Mouse (Mus musculus) limb, embryonic 13.5 days (tissue): ENCODE results near the gene Gipr. TPM values are rescaled to one million over a fixed set of nuclear protein-coding genes. Genes with fewer than 3 reads are reported as not detected.
A peak's percentile ranks its signal among the peaks of the same experiment; 100 is the strongest.
"Not testable (repeated sequence)": the region's sequence is repeated elsewhere in the genome, so short reads cannot be mapped to it uniquely, and the experiment has no call there.

ENCODE experiments used
- ATAC-seq: fragments of 200-750 bp; cut with Nextera tagmentation; 2 replicates; pipeline ENCODE4 v1.8.0; 2017; ENCODE audit warnings: low read depth, moderate number of reproducible peaks, moderate TSS enrichment; ENCODE audit not compliant: low FRiP score
- H3K27ac ChIP-seq: fragments of 300-500 bp; sonication (generic); 2 replicates; pipeline ENCODE4 v1.5.1; 2015; ENCODE audit warnings: inconsistent platforms, mild to moderate bottlenecking, moderate library complexity
- H3K27me3 ChIP-seq: fragments of 300-500 bp; sonication (generic); 2 replicates; pipeline ENCODE4 v1.6.1; 2015; ENCODE audit warnings: mild to moderate bottlenecking, inconsistent platforms
- H3K36me3 ChIP-seq: fragments of 300-500 bp; sonication (generic); 2 replicates; pipeline ENCODE4 v1.6.1; 2015; ENCODE audit warnings: inconsistent platforms, mild to moderate bottlenecking, moderate library complexity
- H3K4me1 ChIP-seq: fragments of 300-500 bp; sonication (generic); 2 replicates; pipeline ENCODE4 v1.6.1; 2015; ENCODE audit warnings: inconsistent platforms
- H3K4me2 ChIP-seq: fragments of 300-500 bp; sonication (generic); replicated peaks from 2 replicates; pipeline ENCODE4 v1.6.1; 2015; ENCODE audit warnings: inconsistent platforms, mild to moderate bottlenecking, moderate library complexity
- H3K4me3 ChIP-seq: fragments of 300-500 bp; sonication (generic); 2 replicates; pipeline ENCODE4 v1.5.1; 2015; ENCODE audit warnings: moderate library complexity, mild to moderate bottlenecking, inconsistent platforms
- H3K9ac ChIP-seq: fragments of 300-500 bp; sonication (generic); 2 replicates; pipeline ENCODE4 v1.6.1; 2015; ENCODE audit warnings: mild to moderate bottlenecking, inconsistent platforms
- H3K9me3 ChIP-seq: fragments of 300-500 bp; sonication (generic); 2 replicates; pipeline ENCODE4 v1.6.1; 2016; ENCODE audit warnings: inconsistent platforms
- WGBS: fragments of 180-500 bp; shearing (Covaris S2); methylation state at CpG from one replicate; pipeline ENCODE4 v1.1.7; 2015; 5-methylcytosine and 5-hydroxymethylcytosine counted together
- polyA plus RNA-seq: library from polyadenylated mRNA; unstranded; fragments of >200 nt; fragmentation: Nextera tagmentation; extraction: Ambion mirVana; gene quantifications from 2 replicates; pipeline ENCODE4 v1.2.1, GENCODE M21; 2015

The Gipr gene
- polyA plus RNA-seq, 1 experiment from 2014 or later: 0.29 TPM

DNA sequence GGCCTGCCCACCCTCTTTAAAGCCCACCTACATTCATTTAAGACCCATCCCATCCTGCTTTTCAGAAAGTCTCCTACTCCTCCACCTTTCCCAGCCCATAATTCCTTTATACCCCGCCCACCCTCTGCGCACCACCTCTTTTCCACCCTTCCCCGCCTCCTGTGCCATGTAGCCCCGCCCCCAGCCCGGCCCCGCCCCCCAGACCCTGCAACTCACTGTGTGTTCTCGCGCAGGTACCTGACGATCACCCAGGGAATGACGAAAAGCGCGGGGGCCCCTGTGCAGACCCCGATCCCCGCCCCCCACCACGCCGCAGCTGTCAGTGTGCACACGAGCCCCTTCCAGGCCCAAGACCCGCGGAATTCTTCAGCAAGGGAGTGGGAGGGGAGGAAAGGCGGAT is 5.8 kb downstream of the Gipr start:
- Histone ChIP-seq H3K9me3 (no peaks in the 10 kb centered on the region), H3K27me3 (peaks cover 58% of the 10 kb centered on the region), H3K4me2 (peak overlapping the region; percentile 66), H3K36me3 (peaks cover 6% of the 10 kb centered on the region), H3K4me1 (peaks cover 39% of the 10 kb centered on the region), H3K4me3 (peak overlapping the region; percentile 41), H3K9ac (no peak overlapping the region), H3K27ac (no peak overlapping the region)
- peak; percentile 4; the same call in 1 of the 2 replicates for ATAC-seq
- WGBS: 2% methylated on average over 20 of the region's 20 CpGs

DNA sequence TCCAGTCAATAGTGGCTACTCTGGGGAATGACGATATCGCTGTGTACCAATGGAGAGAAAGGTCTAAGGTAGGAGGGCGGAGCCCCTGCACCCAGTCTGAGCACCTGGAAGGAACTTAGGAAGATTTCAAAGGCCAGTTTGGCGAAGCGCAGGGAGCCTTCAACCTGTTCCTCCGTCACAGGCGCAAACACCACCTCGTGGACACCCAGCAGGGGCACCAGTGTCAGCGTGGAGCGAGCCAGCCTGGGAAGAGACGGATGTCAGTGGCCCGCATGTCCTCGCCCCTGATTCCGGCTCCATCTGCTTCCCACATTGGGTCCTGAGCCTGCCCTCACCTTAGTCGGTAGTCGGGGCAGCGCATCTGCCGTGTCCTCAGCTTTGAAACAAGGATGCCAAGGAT is 6.5 kb downstream of the Gipr start:
- peak overlapping the region; percentile 43; the same call in 1 of the 2 replicates for H3K9ac ChIP-seq
- peaks cover 32% of the 10 kb centered on the region for H3K4me1 ChIP-seq
- H3K27me3 ChIP-seq: peaks cover 50% of the 10 kb centered on the region
- ATAC-seq: no peak
- WGBS: 11% methylated on average over 18 of the region's 18 CpGs
- H3K4me2 ChIP-seq: peak overlapping the region; percentile 66
- H3K27ac ChIP-seq: no peak overlapping the region
- peak overlapping the region; percentile 41; the same call in 1 of the 2 replicates for H3K4me3 ChIP-seq
- H3K9me3 ChIP-seq: no peaks in the 10 kb centered on the region
- peaks cover 13% of the 10 kb centered on the region for H3K36me3 ChIP-seq

DNA sequence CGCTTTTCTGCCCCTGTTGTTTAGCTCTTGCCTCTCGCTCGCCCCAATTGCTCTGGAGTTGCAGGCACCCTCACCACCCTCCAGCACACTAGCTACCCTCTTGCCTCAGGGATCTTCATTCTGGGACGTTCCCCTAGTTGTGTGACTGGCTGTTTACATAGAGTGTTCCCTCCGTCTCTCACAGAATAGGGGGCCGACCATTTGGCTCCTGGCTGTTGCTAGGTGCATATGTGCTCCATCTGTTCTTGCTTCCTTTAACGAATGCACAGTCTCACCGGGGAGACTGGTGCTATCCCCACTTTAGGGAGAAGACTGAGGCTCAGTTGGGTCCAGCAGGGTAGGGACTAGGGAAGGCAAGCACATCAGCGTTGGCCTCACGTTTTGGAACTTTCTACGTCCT is 7.3 kb downstream of the Gipr start:
- H3K27ac ChIP-seq: no peak overlapping the region
- peaks cover 20% of the 10 kb centered on the region for H3K36me3 ChIP-seq
- peaks cover 24% of the 10 kb centered on the region for H3K4me1 ChIP-seq
- WGBS: 47% methylated on average over 11 of the region's 11 CpGs
- H3K4me3 ChIP-seq: no peak overlapping the region
- no peak overlapping the region for H3K4me2 ChIP-seq
- no peaks in the 10 kb centered on the region for H3K9me3 ChIP-seq
- H3K27me3 ChIP-seq: peaks cover 43% of the 10 kb centered on the region
- no peak for ATAC-seq
- no peak overlapping the region for H3K9ac ChIP-seq

DNA sequence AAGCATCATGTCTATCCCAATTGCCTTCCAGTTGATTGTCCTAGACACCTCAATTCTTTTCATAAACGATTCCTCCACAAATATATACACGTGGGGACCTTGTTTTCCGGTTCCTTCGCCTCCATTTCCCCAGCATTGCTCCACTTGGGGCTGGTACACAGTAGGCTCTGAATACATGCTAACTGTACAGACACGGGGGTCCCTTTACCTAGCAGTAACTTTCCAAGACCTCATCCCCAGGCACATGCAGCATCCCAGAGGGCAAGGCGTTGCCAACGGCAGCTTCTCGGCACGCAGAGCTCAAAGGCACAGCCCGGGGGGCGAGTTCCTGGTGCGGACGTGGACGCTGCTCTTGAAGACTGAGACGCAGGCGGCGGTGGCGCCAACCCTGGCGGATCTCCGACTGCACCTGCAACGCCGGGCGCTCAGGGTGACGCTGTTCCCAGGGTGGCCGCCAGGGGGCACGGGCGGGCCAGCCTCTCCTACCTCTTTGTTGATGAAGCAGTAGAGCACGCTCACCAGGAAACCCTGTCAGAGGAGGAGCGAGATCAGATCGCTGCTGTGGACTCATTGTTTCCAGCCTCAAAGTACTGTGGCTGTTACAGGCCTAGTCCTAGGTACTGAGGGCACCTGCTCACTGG is 8.6 kb downstream of the Gipr start:
- Histone ChIP-seq H3K27ac (no peak overlapping the region), H3K9me3 (no peaks in the 10 kb centered on the region), H3K4me1 (peaks cover 22% of the 10 kb centered on the region), H3K9ac (peak overlapping the region; percentile 43; the same call in 1 of the 2 replicates), H3K4me3 (peak overlapping the region; percentile 20; the same call in 1 of the 2 replicates), H3K36me3 (peaks cover 34% of the 10 kb centered on the region), H3K27me3 (peaks cover 34% of the 10 kb centered on the region), H3K4me2 (peak overlapping the region; percentile 48)
- WGBS: 5% methylated on average over 30 of the region's 30 CpGs
- ATAC-seq: peak; percentile 62

DNA sequence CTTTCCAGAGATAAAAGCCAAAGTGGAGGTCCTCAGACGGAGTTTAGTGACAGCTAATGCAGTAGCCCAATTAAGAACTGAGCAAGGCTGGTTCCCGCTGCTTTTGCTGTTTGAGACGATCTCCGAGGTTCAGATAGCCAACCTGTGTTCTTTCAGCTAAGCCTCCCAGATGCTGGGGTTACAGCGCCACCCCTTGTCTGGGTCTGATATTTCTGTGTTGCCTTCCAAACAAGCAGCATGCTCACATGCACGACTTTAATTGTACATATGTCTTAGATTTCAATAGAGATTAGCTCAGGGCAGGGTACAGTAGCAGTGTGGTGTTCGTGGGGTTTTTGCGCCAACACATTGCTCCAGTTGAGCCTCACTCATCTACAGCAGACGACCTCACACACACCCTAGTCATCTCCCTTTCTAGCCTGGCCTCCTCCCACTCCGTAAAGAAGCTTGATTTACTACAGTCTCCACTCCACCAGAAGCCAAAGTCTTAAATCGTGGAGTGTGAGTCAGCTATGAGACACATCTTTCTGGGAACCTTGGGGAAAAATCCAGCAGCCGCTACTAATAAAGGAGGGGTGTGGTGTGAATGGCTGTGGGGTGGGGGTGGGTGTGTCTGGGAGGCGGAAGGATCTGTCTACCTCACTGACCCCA is 10.0 kb downstream of the Gipr start:
- Histone ChIP-seq H3K36me3 (peaks cover 47% of the 10 kb centered on the region), H3K9ac (no peak overlapping the region), H3K9me3 (no peaks in the 10 kb centered on the region), H3K27me3 (peaks cover 27% of the 10 kb centered on the region), H3K4me1 (peaks cover 25% of the 10 kb centered on the region), H3K27ac (no peak overlapping the region), H3K4me3 (no peak overlapping the region), H3K4me2 (no peak overlapping the region)
- WGBS: 34% methylated on average over 13 of the region's 13 CpGs
- no peak for ATAC-seq

DNA sequence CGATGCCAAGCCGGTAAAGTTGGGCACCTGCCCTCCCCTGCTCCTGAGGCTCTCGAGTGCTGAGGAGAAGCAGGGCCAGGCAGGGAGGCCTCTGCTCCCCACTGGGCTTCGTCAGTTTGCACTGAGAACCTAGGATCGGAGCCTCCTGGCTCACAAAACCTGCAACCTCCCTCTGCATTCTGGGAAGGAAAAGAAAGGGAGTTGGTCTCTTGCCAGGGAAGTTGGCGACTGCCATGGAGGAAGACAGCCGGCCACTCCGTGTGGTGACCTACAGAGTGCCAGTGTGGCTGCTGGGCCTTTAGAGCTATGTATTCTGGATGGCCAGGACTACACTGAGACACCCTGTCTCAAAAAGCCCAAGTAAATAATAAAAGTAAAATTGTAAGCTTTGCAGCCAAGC is 11.1 kb downstream of the Gipr start:
- 85% methylated on average over 8 of the region's 8 CpGs for WGBS
- no peak overlapping the region for H3K27ac ChIP-seq
- H3K4me2 ChIP-seq: no peak overlapping the region
- no peak for ATAC-seq
- peaks cover 15% of the 10 kb centered on the region for H3K27me3 ChIP-seq
- H3K4me1 ChIP-seq: peaks cover 26% of the 10 kb centered on the region
- no peak overlapping the region for H3K4me3 ChIP-seq
- peaks cover 48% of the 10 kb centered on the region for H3K36me3 ChIP-seq
- H3K9ac ChIP-seq: no peak overlapping the region
- H3K9me3 ChIP-seq: no peaks in the 10 kb centered on the region

DNA sequence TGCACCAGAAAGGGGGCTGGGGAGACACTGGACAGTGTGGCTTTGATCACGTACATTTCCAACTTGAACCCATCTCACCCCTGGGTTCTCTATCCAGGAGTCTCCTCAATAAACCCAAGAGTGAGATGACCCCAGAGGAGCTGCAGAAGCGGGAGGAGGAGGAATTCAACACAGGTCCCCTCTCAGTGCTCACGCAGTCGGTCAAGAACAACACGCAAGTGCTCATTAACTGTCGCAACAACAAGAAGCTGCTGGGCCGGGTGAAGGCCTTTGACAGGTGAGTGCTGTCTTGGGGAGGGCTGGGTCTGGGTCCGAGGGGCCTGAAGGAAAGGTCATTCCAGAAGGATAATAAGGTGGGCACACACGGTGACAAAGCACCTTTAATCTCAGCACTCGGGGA is 14.8 kb downstream of the Gipr start:
- peak overlapping the region; percentile 81; the same call in 1 of the 2 replicates for H3K4me3 ChIP-seq
- peak overlapping the region; percentile 83; the same call in 1 of the 2 replicates for H3K4me2 ChIP-seq
- ATAC-seq, H3K9ac ChIP-seq, H3K9me3 ChIP-seq, H3K27me3 ChIP-seq, H3K27ac ChIP-seq: not testable (repeated sequence)
- 90% methylated on average over 10 of the region's 10 CpGs for WGBS
- peaks cover 29% of the 10 kb centered on the region for H3K4me1 ChIP-seq
- peaks cover 55% of the 10 kb centered on the region for H3K36me3 ChIP-seq

DNA sequence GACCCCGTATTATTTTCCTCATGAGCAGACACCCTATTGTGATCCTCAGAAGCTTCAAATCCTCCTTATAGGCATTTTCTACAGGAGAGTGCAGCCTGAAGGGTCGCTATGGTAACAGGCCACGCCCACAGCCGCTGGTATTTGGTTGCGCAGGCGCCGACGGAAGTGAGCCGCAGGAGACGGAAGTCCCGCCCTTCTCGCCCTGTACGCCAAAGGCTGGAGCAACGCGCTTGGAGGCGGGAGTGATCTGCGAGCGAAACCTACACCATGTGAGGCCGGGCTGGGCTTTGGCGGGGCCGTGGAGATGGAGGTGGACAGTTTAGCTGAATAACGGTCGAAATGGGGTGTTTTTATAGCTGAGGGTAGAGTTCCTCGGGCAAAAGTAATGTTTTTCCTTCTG is 16.3 kb downstream of the Gipr start, which contains the start of gene Snrpd2:
Gene Snrpd2 (plus strand): TSS at position 97 of the 400 bp plus-strand sequence.
- peak within 1 kb of the TSS; percentile 81 for H3K4me3 ChIP-seq
- H3K4me1 ChIP-seq: peaks cover 29% of the 10 kb centered on the region
- H3K27ac ChIP-seq: peak within 1 kb of the TSS; percentile 67; the same call in 1 of the 2 replicates
- peak within 1 kb of the TSS; percentile 86 for H3K9ac ChIP-seq
- WGBS: 0% methylated on average over 24 of the region's 24 CpGs
- peak; percentile 93 for ATAC-seq
- peak within 1 kb of the TSS; percentile 83 for H3K4me2 ChIP-seq
- peaks cover 44% of the 10 kb centered on the region for H3K36me3 ChIP-seq
- no peaks in the 10 kb centered on the region for H3K27me3 ChIP-seq
- H3K9me3 ChIP-seq: no peaks in the 10 kb centered on the region

DNA sequence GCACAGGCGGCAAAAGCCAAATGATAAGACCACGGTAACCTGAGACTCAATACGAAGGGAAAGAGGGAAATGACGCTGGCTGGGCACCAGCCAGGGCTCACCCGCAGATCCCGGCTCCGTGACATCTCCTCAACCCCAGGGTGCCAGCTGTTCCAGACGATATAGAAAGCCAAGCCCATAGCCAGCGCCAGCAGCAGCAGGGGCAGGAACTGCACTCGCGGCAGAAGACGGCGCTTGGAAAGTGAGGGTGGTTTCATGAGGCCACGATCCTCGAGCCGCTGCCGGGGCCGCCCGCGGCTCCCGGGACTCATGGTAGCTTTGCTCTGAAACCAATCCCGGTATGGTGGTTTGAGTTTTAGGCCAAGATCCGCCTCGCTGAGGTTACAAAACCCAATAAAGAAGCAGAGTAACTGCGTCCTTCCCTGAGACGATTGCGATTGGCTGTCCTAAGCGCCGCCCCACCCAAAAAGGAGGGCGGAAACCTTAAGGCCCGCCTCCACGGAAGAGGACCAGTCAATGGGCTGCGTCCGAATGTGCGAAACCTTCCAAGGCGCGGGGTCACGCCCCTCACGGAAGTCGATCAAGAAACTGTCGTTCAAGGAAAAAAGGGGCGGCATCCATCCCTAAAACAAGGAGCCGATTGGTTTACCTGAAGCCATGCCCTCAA is 16.9 kb downstream of the Gipr start, which contains the start of gene Qpctl:
Gene Qpctl (minus strand): TSS at position 417 of the 667 bp plus-strand sequence.
- WGBS: under 1% methylated on average over 43 of the region's 43 CpGs
- ATAC-seq: peak; percentile 96
- Histone ChIP-seq H3K9me3 (no peaks in the 10 kb centered on the region), H3K27ac (peak within 1 kb of the TSS; percentile 67; the same call in 1 of the 2 replicates), H3K4me3 (peak within 1 kb of the TSS; percentile 81), H3K36me3 (peaks cover 38% of the 10 kb centered on the region), H3K9ac (peak within 1 kb of the TSS; percentile 86), H3K4me2 (peak within 1 kb of the TSS; percentile 83), H3K27me3 (no peaks in the 10 kb centered on the region), H3K4me1 (peaks cover 29% of the 10 kb centered on the region)

DNA sequence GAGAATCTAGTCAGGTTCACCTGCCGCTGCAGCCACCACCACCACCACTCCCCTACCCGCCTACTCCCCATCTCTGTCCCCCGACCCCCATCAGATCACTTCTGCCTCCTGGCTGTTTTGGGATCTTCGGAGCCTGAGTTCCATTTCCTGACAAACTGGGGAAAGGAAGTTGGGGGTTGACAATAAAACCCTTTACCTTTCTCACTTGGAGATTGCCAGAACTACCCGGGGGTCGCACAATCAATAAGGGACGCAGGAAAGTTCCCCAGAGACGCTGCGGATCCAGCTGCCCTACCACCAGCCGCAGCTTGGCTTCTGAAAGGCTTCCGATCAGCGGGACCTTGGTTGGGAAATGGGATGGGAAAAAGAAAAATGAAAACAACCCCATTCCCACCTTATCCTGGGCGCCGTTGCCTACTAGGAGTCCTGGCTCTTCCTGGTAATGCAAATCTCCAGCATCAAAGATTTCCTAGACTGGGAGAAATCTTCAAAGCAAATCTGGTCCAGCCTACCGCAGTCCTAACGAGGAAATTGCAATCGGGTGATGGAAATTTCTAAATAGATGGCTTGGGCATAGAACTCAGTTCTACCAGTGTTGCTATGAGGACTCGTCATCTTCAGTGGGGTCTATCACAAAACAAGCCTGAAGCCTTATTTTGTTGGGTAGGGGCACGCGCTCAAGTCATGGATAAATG is 17.6 kb downstream of the Gipr start:
- Histone ChIP-seq H3K36me3 (peaks cover 31% of the 10 kb centered on the region), H3K4me3 (peak overlapping the region; percentile 81), H3K27ac (peak overlapping the region; percentile 67; the same call in 1 of the 2 replicates), H3K4me1 (peaks cover 29% of the 10 kb centered on the region), H3K27me3 (no peaks in the 10 kb centered on the region), H3K9me3 (no peaks in the 10 kb centered on the region), H3K4me2 (peak overlapping the region; percentile 83), H3K9ac (peak overlapping the region; percentile 67)
- 12% methylated on average over 20 of the region's 20 CpGs for whole genome bisulfite sequencing
- ATAC-seq: no peak

DNA sequence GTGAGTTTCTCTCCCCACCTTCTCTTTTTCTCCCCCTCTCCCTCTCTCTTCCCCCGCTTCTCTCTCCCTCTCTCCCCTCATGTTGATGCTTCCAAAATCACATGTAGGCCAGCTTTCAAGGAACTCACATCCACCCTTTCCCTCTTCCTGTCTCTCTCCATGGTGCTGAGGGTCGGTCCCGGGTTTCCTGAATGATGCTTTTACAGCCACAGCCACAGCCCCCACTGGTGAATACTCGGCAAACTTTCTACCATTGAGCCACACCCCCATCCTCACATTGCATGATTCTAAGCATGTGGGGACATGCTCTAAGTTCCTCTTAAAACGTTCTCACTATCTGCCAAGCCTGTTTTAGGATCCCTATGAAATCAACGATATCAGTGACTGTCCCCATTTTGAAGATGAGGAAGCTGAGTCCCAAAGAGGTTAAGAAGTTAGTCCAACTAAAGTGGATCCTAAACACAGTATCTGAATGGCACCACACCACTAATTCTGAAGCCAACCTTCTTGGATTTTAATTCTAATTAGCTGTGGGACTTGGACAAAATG is 18.4 kb downstream of the Gipr start:
- peaks cover 27% of the 10 kb centered on the region for H3K36me3 ChIP-seq
- H3K27ac ChIP-seq: no peak overlapping the region
- WGBS: 39% methylated on average over 6 of the region's 6 CpGs
- H3K27me3 ChIP-seq: no peaks in the 10 kb centered on the region
- no peaks in the 10 kb centered on the region for H3K9me3 ChIP-seq
- ATAC-seq: no peak
- H3K4me3 ChIP-seq: peak overlapping the region; percentile 81; the same call in 1 of the 2 replicates
- H3K4me1 ChIP-seq: peaks cover 29% of the 10 kb centered on the region
- peak overlapping the region; percentile 83 for H3K4me2 ChIP-seq
- H3K9ac ChIP-seq: no peak overlapping the region
